Comparison of ENCODE assay signal across 10 mouse cellular contexts in genomic region chr5:90951475-90951874, GRCm38 (mm10). TPM values are rescaled to one million over a fixed set of nuclear protein-coding genes. Genes with fewer than 3 reads are reported as not detected.
DNase-seq lines count a peak whose midpoint lies in the region; ATAC-seq and TF ChIP-seq lines count a peak whose summit lies in the region.
"Had no signal": no experiment of that assay in that cellular context is flagged by ENCODE, and none has a peak within 500 bp of the region (broad histone marks: within the 10 kb centered on the region; RNA-seq: fewer than 3 reads in every experiment).

No protein-coding gene starts in this region.

- H3K27ac ChIP-seq in liver, embryonic 14.5 days, result no peak overlapping the region
- H3K27ac ChIP-seq in lung, embryonic 14.5 days (ENCODE audit: low read depth), result no peak overlapping the region
- H3K27ac ChIP-seq: embryonic facial prominence, embryonic 13.5 days; limb, embryonic 15.5 days had no signal

- H3K9me3 ChIP-seq in liver, embryonic 14.5 days (ENCODE audit: control insufficient read depth, low read length), result no peaks in the 10 kb centered on the region
- H3K9me3 ChIP-seq in G1E (replicated peaks), result no peaks in the 10 kb centered on the region
- H3K9me3 ChIP-seq in lung, embryonic 14.5 days (ENCODE audit: low read depth, low read length), result no peaks in the 10 kb centered on the region
- H3K9me3 ChIP-seq: embryonic facial prominence, embryonic 13.5 days; limb, embryonic 15.5 days had no signal

- DNase-seq in liver, embryonic 14.5 days (ENCODE audit: low read depth in 3 of 3, low spot score in 3 of 3), result no peak
- DNase-seq in liver (no peak), G1E (ENCODE audit: low spot score) (no peak)
- peak; percentile 75 to 77 for DNase-seq in cerebellum, postnatal 10 days
- DNase-seq in kidney, adult 8-10 months, result peak; percentile 43 to 55
- peak; percentile 25 for DNase-seq in lung, embryonic 14.5 days
- DNase-seq in splenic B cell, adult 2 months (ENCODE audit: low read depth, low spot score), result peak; percentile 58
- DNase-seq in c-Kit-positive CD71-positive TER-119-positive erythroid progenitor cells, embryonic 14.5 days (ENCODE audit: low spot score), result no peak

- H3K36me3 ChIP-seq in liver, embryonic 14.5 days (replicated peaks; ENCODE audit: control insufficient read depth, insufficient read depth, low read depth), result no peaks in the 10 kb centered on the region
- peaks cover 4% of the 10 kb centered on the region for H3K36me3 ChIP-seq in G1E (replicated peaks)
- H3K36me3 ChIP-seq in lung, embryonic 14.5 days (ENCODE audit: insufficient read depth), result no peaks in the 10 kb centered on the region
- no peaks in the 10 kb centered on the region for H3K36me3 ChIP-seq in splenic B cell, adult 2 months (ENCODE audit: control insufficient read depth, insufficient read depth, low read length, poor library complexity, severe bottlenecking)

- 28% methylated on average over 2 of the region's 2 CpGs for WGBS in liver, embryonic 14.5 days (ENCODE audit: insufficient replicate concordance)
- 35% methylated on average over 2 of the region's 2 CpGs for WGBS in lung, embryonic 14.5 days

- ATAC-seq in liver, embryonic 14.5 days (ENCODE audit: insufficient read depth), result no peak
- ATAC-seq in G1E (ENCODE audit: extremely low read depth, insufficient number of reproducible peaks, low FRiP score, poor library complexity, severe bottlenecking), result peak; percentile 34; the same call in 1 of the 2 replicates
- ATAC-seq in lung, embryonic 14.5 days (ENCODE audit: insufficient read depth), result peak; percentile 31; the same call in 1 of the 2 replicates

- no peak overlapping the region for H3K4me3 ChIP-seq in liver, embryonic 14.5 days (ENCODE audit: insufficient read depth in 1 of 2, low read depth in 2 of 2, low read length in 2 of 2)
- no peak overlapping the region for H3K4me3 ChIP-seq in G1E (ENCODE audit: low read depth, low read length)
- H3K4me3 ChIP-seq in lung, embryonic 14.5 days (ENCODE audit: low read depth, low read length), result no peak overlapping the region
- H3K4me3 ChIP-seq: embryonic facial prominence, embryonic 13.5 days; limb, embryonic 15.5 days had no signal

- no peaks in the 10 kb centered on the region for H3K27me3 ChIP-seq in liver, embryonic 14.5 days (ENCODE audit: control insufficient read depth, insufficient read depth, low read length)
- H3K27me3 ChIP-seq in G1E (ENCODE audit: insufficient read depth, low read length), result no peaks in the 10 kb centered on the region
- H3K27me3 ChIP-seq in lung, embryonic 14.5 days (ENCODE audit: insufficient read depth, low read length), result no peaks in the 10 kb centered on the region
- no peaks in the 10 kb centered on the region for H3K27me3 ChIP-seq in splenic B cell, adult 2 months (ENCODE audit: control insufficient read depth, insufficient read depth, low read length, poor library complexity, severe bottlenecking)
- H3K27me3 ChIP-seq: embryonic facial prominence, embryonic 13.5 days; limb, embryonic 15.5 days had no signal

- no peak overlapping the region for H3K9ac ChIP-seq in liver, embryonic 14.5 days (replicated peaks)
- no peak overlapping the region for H3K9ac ChIP-seq in lung, embryonic 14.5 days
- H3K9ac ChIP-seq: embryonic facial prominence, embryonic 13.5 days; limb, embryonic 15.5 days had no signal

- peak; percentile 49 for TF ChIP-seq CTCF in liver, embryonic 14.5 days (IDR thresholded peaks at IDR 0.05; ENCODE audit: low read depth)
- no peak for TF ChIP-seq CTCF in G1E (IDR thresholded peaks at IDR 0.05; ENCODE audit: low read depth, low read length)
- peak; percentile 87 for TF ChIP-seq CTCF in lung, embryonic 14.5 days (IDR thresholded peaks at IDR 0.05; ENCODE audit: low read depth)

- H3K4me1 ChIP-seq in liver, embryonic 14.5 days (replicated peaks; ENCODE audit: control insufficient read depth in 2 of 2, insufficient read depth in 2 of 2, low read length in 1 of 2), result peaks cover 4 to 13% of the 10 kb centered on the region in 2 experiments; a peak in 3 of 4 replicates
- H3K4me1 ChIP-seq in G1E (ENCODE audit: insufficient read depth, low read depth, low read length), result no peaks in the 10 kb centered on the region; the same call in 1 of the 2 replicates
- H3K4me1 ChIP-seq in lung, embryonic 14.5 days (ENCODE audit: insufficient read depth), result no peaks in the 10 kb centered on the region
- H3K4me1 ChIP-seq: embryonic facial prominence, embryonic 13.5 days; limb, embryonic 15.5 days had no signal

- H3K4me2 ChIP-seq in liver, embryonic 14.5 days (ENCODE audit: low read depth), result no peak overlapping the region
- H3K4me2 ChIP-seq in lung, embryonic 14.5 days, result no peak overlapping the region
- H3K4me2 ChIP-seq: embryonic facial prominence, embryonic 13.5 days; limb, embryonic 15.5 days had no signal

- no peak for TF ChIP-seq EP300 in liver, embryonic 14.5 days (IDR thresholded peaks at IDR 0.05; ENCODE audit: low read depth)

RNA-seq across cellular contexts. Expression of gene Mthfd2l, which starts 20.6 kb away (rescaled TPM):
- polyA plus RNA-seq in liver, embryonic 14.5 days (2012; rRNA removed), result 3.7 and 4.4 TPM in 2 replicates
- polyA plus RNA-seq in liver, embryonic 14.5 days (2014; fragmentation: Nextera tagmentation; extraction: Ambion mirVana), result 9.1 and 9.2 TPM in 2 replicates
- total RNA-seq in G1E (2014; fragmentation: Nextera tagmentation), result 6.6 and 12.9 TPM in 2 replicates
- 12.8 and 16.0 TPM in 2 replicates for total RNA-seq in G1E (2017)
- 12.4 and 18.0 TPM in 2 replicates for polyA plus RNA-seq in G1E (2012)
- 49.9 and 51.2 TPM in 2 replicates for polyA plus RNA-seq in lung, embryonic 14.5 days (2014; fragmentation: Nextera tagmentation; extraction: Ambion mirVana)

RNA-seq across cellular contexts. Expression of gene Cxcl2, which starts 47.8 kb away (rescaled TPM):
- 0.03 and 0.24 TPM in 2 replicates for polyA plus RNA-seq in liver, embryonic 14.5 days (2012; rRNA removed)
- polyA plus RNA-seq in liver, embryonic 14.5 days (2014; fragmentation: Nextera tagmentation; extraction: Ambion mirVana), result not detected in 2 replicates
- total RNA-seq in G1E (2014; fragmentation: Nextera tagmentation) (0.90 and 1.7 TPM in 2 replicates), G1E (2017) (0.23 and 0.98 TPM in 2 replicates)
- not detected in 2 replicates for polyA plus RNA-seq in G1E (2012)
- not detected in 2 replicates for polyA plus RNA-seq in lung, embryonic 14.5 days (2014; fragmentation: Nextera tagmentation; extraction: Ambion mirVana)
- polyA plus RNA-seq: embryonic facial prominence, embryonic 13.5 days; limb, embryonic 15.5 days had no signal

Comparison
In these comparisons a context has a peak if more than half of its experiments do, and no peak if none do; other contexts are left out.
1. DNase-seq: peak in cerebellum, postnatal 10 days (2 of 2), kidney, adult 8-10 months (2 of 2), lung, embryonic 14.5 days (single experiment) and splenic B cell, adult 2 months (single experiment); none in liver, embryonic 14.5 days (0 of 3), liver (single experiment), G1E (single experiment) and c-Kit-positive CD71-positive TER-119-positive erythroid progenitor cells, embryonic 14.5 days (single experiment).